Mouse (Mus musculus): ENCODE results near the gene Isyna1.

The Isyna1 gene

GRCm38 (mm10) chr8:70625104-70625503 lies 30.9 kb downstream of the Isyna1 start:
- DNase-seq (ENCODE audit: low spot score) = no peak

- DNase-seq (ENCODE audit: low spot score) = no peak
Measured at GRCm38 (mm10) chr8:70627041-70627440, 32.9 kb downstream of the Isyna1 start.

GRCm38 (mm10) chr8:70628986-70629490 lies 34.9 kb downstream of the Isyna1 start:
- DNase-seq (ENCODE audit: low spot score) = no peak

DNA sequence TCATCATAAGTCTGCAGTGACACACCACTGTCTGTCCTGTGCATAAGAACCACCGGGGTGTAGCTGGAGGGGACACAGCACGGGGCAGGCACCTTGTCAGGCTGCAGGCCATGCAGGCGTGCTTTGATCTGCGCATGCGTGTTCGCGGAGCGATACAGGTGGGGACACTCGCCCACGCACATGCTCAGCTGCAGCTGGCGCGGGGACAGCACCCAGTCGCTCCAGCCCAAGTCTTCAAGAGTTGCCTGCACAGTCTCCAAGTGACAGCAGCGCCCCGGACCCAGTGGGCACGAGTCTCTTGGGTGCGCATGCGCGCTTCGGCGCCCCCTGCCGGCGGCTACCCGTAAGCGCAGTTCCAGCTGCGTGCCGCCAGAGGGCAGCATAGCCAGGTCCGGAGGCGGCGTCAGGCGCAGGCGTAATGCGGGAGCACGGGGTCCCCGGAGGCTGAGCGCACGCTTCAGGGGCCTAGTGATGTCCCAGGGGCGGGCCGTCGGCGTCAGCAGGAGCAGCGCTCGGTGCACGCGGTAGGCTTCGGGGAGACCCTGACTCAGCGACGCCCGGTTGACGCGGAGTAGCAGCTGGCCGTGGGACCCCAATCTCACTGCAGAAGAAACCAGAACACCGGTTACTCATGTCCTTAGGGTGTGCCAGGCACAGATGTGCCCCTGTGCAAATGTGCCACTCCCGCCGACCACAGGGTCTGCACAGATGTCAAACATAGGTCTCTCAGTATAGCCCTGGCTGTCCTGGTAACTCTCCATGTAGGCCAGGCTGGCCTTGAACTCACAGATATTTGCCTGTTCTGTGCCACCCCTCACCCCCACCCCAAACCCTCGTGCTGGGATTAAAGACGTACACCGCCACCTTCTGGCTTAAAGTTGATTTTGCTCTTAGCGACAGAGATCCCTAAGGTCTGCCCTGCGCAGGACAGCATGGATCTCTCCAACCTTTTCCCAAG lies 35.7 kb downstream of the Isyna1 start:
- DNase-seq (ENCODE audit: low spot score) = peak; percentile 91

GRCm38 (mm10) chr8:70630532-70631381 lies 36.6 kb downstream of the Isyna1 start:
- DNase-seq (ENCODE audit: low spot score) = peak; percentile 69

- DNase-seq (ENCODE audit: low spot score) = no peak
Measured at GRCm38 (mm10) chr8:70631436-70631835, 37.3 kb downstream of the Isyna1 start.

GRCm38 (mm10) chr8:70632346-70632892 lies 38.2 kb downstream of the Isyna1 start, which contains the start of gene Gdf15:
TSS of gene Gdf15 (minus strand) at chr8:70632456.
- no peak for DNase-seq (ENCODE audit: low spot score)

- DNase-seq (ENCODE audit: low spot score) = peak; percentile 48
Measured at GRCm38 (mm10) chr8:70634066-70634465, 39.9 kb downstream of the Isyna1 start.

DNA sequence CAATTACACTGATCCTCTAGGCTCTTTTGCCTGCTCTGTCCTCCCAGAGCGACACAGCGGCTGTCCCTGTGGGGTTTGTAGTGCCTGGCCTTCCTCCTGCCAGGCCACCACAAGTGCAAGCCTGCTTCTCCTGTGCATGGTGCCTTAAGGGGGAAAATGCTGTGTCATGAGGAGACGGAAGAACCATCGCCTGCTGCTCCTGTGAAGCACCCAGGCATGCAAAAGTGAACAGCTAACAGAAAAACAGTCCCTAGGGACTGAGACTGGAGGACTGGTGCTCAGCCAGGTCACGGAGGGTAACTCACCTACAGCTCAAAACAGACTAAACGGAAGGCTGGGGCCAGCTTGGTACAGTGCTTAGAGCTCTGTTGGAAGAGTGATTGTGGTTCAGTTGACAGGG lies 41.4 kb downstream of the Isyna1 start:
- no peak for DNase-seq (ENCODE audit: low spot score)

DNA sequence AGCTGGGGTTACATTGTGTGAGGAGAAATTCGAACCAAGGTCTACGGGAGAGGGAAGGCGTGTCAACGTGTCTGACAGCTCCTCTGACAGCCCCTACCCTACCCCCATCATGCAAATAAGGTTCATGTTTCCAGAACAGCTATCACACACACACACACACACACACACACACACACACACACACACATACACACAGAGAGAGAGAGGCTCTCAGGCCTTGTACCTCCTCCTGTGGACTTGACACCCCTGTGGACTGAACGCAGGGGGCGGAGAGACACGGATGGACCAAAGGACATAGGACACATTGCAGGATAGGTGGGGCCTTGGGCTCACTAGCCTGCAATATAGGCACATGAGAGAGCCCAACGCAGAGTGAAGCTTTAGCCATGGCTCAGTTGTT lies 42.7 kb downstream of the Isyna1 start:
- no peak for DNase-seq (ENCODE audit: low spot score)

GRCm38 (mm10) chr8:70638752-70639151 lies 44.6 kb downstream of the Isyna1 start:
- no peak for DNase-seq (ENCODE audit: low spot score)

DNA sequence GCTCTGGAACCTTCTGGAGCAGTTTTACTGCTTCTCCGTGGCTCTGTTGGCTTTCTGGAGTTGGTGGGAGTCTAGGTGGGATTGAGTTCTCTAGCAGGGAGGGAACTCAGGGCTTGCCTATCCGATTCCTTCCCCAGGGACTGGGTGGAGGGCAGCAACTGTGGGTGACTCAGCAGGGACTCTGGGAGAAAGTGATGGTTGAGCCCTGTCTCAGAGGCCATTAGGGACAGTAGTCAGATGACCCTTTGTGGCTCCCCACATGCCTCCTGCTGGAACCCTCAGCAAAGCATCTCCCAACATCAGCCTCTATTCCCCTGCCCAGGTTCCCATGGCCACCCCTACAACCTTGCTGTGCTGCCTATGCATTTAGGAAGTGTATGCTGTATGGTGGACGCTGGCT lies 48.8 kb downstream of the Isyna1 start:
- no peak for DNase-seq (ENCODE audit: low spot score)

- DNase-seq (ENCODE audit: low spot score) = no peak
Measured at GRCm38 (mm10) chr8:70644065-70644464, 49.9 kb downstream of the Isyna1 start.

GRCm38 (mm10) chr8:70645501-70646224 lies 51.5 kb downstream of the Isyna1 start:
- DNase-seq (ENCODE audit: low spot score) = no peak

- DNase-seq (ENCODE audit: low spot score) = no peak
Measured at GRCm38 (mm10) chr8:70646369-70646768, 52.2 kb downstream of the Isyna1 start.

DNA sequence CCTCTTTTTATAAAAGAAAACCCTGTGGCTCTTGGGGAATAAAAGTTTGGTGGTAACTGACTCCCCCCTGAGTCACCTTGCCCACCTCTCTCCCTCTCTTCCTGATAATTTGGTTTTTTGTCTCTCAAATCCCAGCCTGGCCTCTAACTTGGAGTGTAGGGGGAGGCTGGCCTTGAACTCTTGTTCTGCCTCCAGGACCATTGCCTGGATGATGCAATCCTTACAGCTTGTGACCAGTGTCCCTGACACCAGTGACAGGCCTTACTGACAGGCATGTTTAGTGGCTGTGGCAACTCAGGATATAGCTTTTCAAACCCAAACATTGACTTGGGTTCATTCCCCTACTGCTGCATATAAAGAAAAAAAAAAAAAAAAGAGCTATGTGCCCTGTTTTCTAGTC lies 52.6 kb downstream of the Isyna1 start:
- DNase-seq (ENCODE audit: low spot score) = no peak

Data from ovary, postnatal 36 days (tissue).